Mouse (Mus musculus) kidney, postnatal 0 days (tissue): ENCODE data around the gene Ptpn14. TPM values are rescaled to one million over a fixed set of nuclear protein-coding genes. Genes with fewer than 3 reads are reported as not detected.

ENCODE experiments used
- ATAC-seq: fragments of 200-750 bp; cut with Nextera tagmentation; replicated peaks from 2 replicates; pipeline ENCODE4 v1.8.0; 2017; ENCODE audit warnings: low read depth, moderate number of reproducible peaks, moderate TSS enrichment, moderate library complexity; ENCODE audit not compliant: low FRiP score
- DNase-seq: peaks from one replicate; pipeline ENCODE4 v3.0.0-alpha.2; 2016; ENCODE audit warnings: low spot score
- H3K27ac ChIP-seq: fragments of 300-500 bp; sonication (generic); 2 replicates; pipeline ENCODE4 v1.5.1; 2014; ENCODE audit warnings: mild to moderate bottlenecking
- H3K27me3 ChIP-seq: fragments of 300-500 bp; sonication (generic); 2 replicates; pipeline ENCODE4 v1.6.1; 2014; ENCODE audit warnings: low read length, mixed read lengths; ENCODE audit not compliant: insufficient read depth
- H3K36me3 ChIP-seq: fragments of 300-500 bp; sonication (generic); 2 replicates; pipeline ENCODE4 v1.6.1; 2014; ENCODE audit warnings: low read length, mixed read lengths; ENCODE audit not compliant: insufficient read depth
- H3K4me1 ChIP-seq: fragments of 300-500 bp; sonication (generic); replicated peaks from 2 replicates; pipeline ENCODE4 v1.6.1; 2014; ENCODE audit warnings: antibody characterized with exemption, low read length, mixed read lengths; ENCODE audit not compliant: insufficient read depth
- H3K4me2 ChIP-seq: fragments of 300-500 bp; sonication (generic); 2 replicates; pipeline ENCODE4 v1.6.1; 2014; ENCODE audit warnings: mild to moderate bottlenecking, low read length, moderate library complexity, mixed read lengths
- H3K4me3 ChIP-seq: fragments of 300-500 bp; sonication (generic); replicated peaks from 2 replicates; pipeline ENCODE4 v1.5.1; 2014; ENCODE audit warnings: low read depth, low read length
- H3K9ac ChIP-seq: fragments of 300-500 bp; sonication (generic); 2 replicates; pipeline ENCODE4 v1.6.1; 2014; ENCODE audit warnings: low read depth, low read length
- H3K9me3 ChIP-seq: fragments of 300-500 bp; sonication (generic); replicated peaks from 2 replicates; pipeline ENCODE4 v1.6.1; 2016; ENCODE audit warnings: low read length, inconsistent platforms, mixed read lengths
- CTCF ChIP-seq: IDR thresholded peaks from 2 replicates; pipeline ENCODE4 v1.5.1; 2016; ENCODE audit warnings: antibody characterized with exemption, low read depth, mild to moderate bottlenecking, moderate library complexity
- WGBS: fragments of 180-500 bp; shearing (Covaris S2); extraction: QIAGEN DNeasy Blood & Tissue Kit; methylation state at CpG from one replicate; pipeline ENCODE4 v1.1.7; 2014; 5-methylcytosine and 5-hydroxymethylcytosine counted together
- polyA plus RNA-seq: library from polyadenylated mRNA; unstranded; fragments of >200 nt; fragmentation: Nextera tagmentation; extraction: Ambion mirVana; gene quantifications from 2 replicates; pipeline ENCODE4 v1.2.1, GENCODE M21; 2015

The Ptpn14 gene
- polyA plus RNA-seq, 1 experiment from 2014 or later, result 11.1 TPM

GRCm38 (mm10) chr1:189729141-189729815, 1.2 kb downstream of the Ptpn14 start:
- Histone ChIP-seq H3K4me1 (peaks cover 19% of the 10 kb centered on the region), H3K27ac (peak overlapping the region; percentile 97), H3K36me3 (no peaks in the 10 kb centered on the region), H3K4me2 (peak overlapping the region; percentile 71), H3K9ac (peak overlapping the region; percentile 84), H3K9me3 (no peaks in the 10 kb centered on the region), H3K4me3 (peak overlapping the region; percentile 82), H3K27me3 (no peaks in the 10 kb centered on the region)
- DNase-seq (no peak), ATAC-seq (no peak)
- no peak for TF ChIP-seq CTCF
- WGBS, result 7% methylated on average over 17 of the region's 17 CpGs

DNA sequence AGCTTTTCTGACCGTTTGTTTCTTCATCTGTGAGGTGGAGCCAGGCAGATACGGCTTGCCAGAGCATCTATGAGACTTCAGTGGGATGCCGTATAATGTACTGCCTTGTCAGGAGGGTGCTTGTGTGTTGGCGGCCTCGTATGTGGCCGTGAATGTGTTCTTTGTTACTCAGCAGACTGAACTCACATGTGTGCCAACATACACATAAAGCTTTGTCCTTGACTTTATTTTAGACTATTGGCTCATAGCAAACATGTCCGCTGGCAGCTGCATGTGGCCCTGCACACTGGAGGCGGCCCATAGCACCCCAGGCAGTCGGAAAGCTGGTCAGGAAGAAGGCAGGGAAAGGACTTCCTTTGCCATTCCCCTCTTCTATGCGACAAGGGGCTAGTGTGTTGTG, 3.6 kb downstream of the Ptpn14 start:
- Histone ChIP-seq H3K4me1 (peaks cover 19% of the 10 kb centered on the region), H3K27ac (no peak overlapping the region; the same call in 1 of the 2 replicates), H3K4me2 (peak overlapping the region; percentile 71), H3K9me3 (no peaks in the 10 kb centered on the region), H3K9ac (0 out of 2 replicates have a peak overlapping the region, but pooled peaks have one; percentile 27), H3K4me3 (no peak overlapping the region), H3K36me3 (no peaks in the 10 kb centered on the region), H3K27me3 (no peaks in the 10 kb centered on the region)
- WGBS, result 58% methylated on average over 10 of the region's 10 CpGs
- TF ChIP-seq CTCF, result no peak
- ATAC-seq (no peak), DNase-seq (no peak)

- Histone ChIP-seq H3K27me3 (no peaks in the 10 kb centered on the region), H3K36me3 (no peaks in the 10 kb centered on the region), H3K4me2 (peak overlapping the region; percentile 71), H3K9me3 (no peaks in the 10 kb centered on the region), H3K4me1 (peaks cover 19% of the 10 kb centered on the region; the same call in 1 of the 2 replicates), H3K27ac (no peak overlapping the region; the same call in 1 of the 2 replicates), H3K9ac (no peak overlapping the region), H3K4me3 (no peak overlapping the region)
- 44% methylated on average over 8 of the region's 8 CpGs for WGBS
- DNase-seq (no peak), ATAC-seq (no peak)
- TF ChIP-seq CTCF, result no peak
Observed at GRCm38 (mm10) chr1:189732156-189732555, 4.1 kb downstream of the Ptpn14 start.

GRCm38 (mm10) chr1:189740075-189740474, 12.0 kb downstream of the Ptpn14 start:
- WGBS, result 79% methylated on average over 7 of the region's 7 CpGs

DNA sequence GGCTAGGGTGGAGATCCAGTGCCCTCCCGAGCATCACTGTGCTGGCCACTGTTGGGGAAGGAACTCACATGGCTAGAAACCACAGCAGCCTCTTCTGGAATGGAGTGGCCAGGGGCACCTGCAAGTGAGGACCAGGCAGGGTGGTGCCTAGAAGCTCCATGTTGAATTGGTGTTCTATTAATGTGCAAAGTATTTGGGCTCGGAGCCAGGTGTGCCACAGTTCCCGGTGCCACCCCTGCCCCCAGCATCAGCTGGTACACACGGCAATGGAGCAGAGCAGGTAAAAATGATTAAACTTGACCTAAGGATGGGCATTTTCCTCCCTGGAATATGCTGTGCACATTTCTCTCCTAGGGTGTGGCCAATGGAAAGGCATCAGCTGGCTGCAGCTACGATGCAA, 14.0 kb downstream of the Ptpn14 start:
- Histone ChIP-seq H3K27ac (no peak overlapping the region), H3K9ac (no peak overlapping the region), H3K4me1 (peaks cover 28% of the 10 kb centered on the region), H3K9me3 (no peaks in the 10 kb centered on the region), H3K36me3 (0 out of 2 replicates have a peak, but pooled peaks cover 5% of the 10 kb centered on the region), H3K27me3 (no peaks in the 10 kb centered on the region), H3K4me3 (no peak overlapping the region), H3K4me2 (no peak overlapping the region)
- no peak for TF ChIP-seq CTCF
- DNase-seq (no peak), ATAC-seq (0 out of 2 replicates have a peak, but pooled peaks have one; percentile 22)
- WGBS, result 63% methylated on average over 5 of the region's 5 CpGs

More at GRCm38 (mm10) chr1:189740075-189740474, 12.0 kb downstream of the Ptpn14 start:
- DNase-seq (no peak), ATAC-seq (no peak)
- TF ChIP-seq CTCF, result no peak
- Histone ChIP-seq H3K4me1 (peaks cover 24% of the 10 kb centered on the region), H3K9me3 (no peaks in the 10 kb centered on the region), H3K4me2 (no peak overlapping the region), H3K27me3 (no peaks in the 10 kb centered on the region), H3K36me3 (0 out of 2 replicates have a peak, but pooled peaks cover 5% of the 10 kb centered on the region), H3K27ac (no peak overlapping the region), H3K9ac (no peak overlapping the region), H3K4me3 (no peak overlapping the region)

GRCm38 (mm10) chr1:189743136-189743535, 15.1 kb downstream of the Ptpn14 start:
- Histone ChIP-seq H3K36me3 (no peaks in the 10 kb centered on the region), H3K4me1 (peaks cover 28% of the 10 kb centered on the region), H3K9ac (no peak overlapping the region), H3K27ac (no peak overlapping the region), H3K4me2 (no peak overlapping the region), H3K27me3 (no peaks in the 10 kb centered on the region), H3K4me3 (no peak overlapping the region), H3K9me3 (no peaks in the 10 kb centered on the region)
- ATAC-seq (no peak), DNase-seq (no peak)
- WGBS, result 70% methylated on average over 5 of the region's 5 CpGs
- TF ChIP-seq CTCF, result no peak
